Mouse (Mus musculus): ENCODE measurements at regions not wholly inside any gene's neighbourhood (a gene's known extent, or its start where the extent isn't known, plus 50 kb on each side); places are given as distances from the start of the nearest gene placed in this dataset.

DNA sequence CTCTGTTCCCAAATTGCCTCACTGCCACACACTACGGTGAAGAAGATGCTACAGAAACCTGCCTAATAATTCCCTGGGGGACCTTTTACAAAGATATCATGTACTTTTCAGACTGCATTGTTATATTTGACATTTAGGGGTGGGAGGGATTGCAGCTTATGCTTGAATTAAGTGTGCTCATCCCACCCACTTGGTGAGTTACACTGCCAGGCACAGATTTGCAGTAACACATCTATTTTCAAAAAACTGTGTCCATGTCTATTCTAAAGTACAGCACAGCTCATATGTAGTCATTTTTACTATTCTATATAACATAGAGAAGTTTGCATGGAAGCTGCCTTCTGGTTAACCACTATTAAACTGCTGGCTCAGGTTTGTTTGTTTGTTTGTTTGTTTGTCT lies 404.3 kb upstream of the Xrcc4 start:
- no peak for DNase-seq (ENCODE audit: low read depth, low spot score)

DNA sequence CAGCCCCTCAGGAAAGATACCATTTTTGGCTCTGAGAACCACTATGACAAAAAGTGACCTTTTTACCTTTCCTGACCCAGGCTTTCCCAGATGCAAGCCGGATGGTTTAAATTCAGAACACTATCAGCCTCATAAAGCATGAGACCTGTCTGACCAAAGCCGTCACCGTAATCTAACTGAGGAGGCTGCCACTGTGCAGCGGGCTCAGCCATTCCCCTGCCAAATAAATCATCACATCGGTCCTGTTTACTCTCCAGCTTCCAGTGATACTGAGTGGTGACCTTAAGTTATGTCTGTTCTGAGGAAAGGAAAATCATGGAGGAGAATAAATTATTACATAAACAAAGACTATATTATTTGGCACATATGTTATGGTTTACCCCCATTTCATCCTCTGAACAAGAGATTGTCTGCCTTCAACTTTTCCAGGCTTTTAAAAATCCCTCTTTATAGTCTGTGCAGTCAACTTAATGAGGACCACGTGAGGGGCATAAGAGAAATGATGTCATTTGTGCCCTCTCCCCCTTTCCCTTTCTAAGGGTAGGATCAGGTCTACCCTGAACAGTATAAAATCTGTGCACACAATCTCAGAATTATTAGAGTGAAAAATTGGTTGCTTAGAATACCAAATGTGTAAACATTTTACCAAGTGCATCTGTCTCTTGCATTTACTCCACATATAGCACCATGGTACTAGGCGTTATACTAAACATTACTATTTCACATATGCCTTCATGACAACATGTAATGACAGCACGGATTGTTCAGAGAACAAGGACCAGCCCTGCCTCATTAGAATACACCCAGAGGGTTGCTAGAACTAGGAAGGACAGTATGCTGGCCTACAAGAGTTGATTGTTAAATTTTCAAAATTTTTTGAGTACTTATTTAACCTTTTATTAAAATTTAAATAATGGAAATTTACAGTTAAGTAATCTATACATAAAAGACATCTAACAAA lies 401.9 kb upstream of the Xrcc4 start:
- peak; percentile 73 for DNase-seq (ENCODE audit: low read depth, low spot score)

DNA sequence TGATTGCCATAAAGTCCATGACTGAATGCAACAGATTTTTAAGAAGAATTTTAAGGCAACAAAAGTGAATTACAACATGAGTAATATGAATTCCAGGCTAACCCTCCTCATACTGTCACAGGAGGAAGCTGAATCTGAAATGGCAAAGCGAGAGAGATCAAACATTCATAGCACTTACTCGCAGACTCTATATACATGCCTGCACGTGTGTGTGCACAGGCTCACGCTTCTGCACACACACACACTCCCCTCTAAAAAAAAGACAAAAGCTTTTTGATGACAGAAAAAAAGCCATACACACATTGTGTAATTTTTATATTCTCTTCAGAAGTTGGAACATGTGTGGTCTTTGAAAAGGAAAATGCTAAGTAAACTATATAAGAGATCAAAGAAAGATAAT lies 391.1 kb upstream of the Xrcc4 start:
- no peak for DNase-seq (ENCODE audit: low read depth, low spot score)

DNA sequence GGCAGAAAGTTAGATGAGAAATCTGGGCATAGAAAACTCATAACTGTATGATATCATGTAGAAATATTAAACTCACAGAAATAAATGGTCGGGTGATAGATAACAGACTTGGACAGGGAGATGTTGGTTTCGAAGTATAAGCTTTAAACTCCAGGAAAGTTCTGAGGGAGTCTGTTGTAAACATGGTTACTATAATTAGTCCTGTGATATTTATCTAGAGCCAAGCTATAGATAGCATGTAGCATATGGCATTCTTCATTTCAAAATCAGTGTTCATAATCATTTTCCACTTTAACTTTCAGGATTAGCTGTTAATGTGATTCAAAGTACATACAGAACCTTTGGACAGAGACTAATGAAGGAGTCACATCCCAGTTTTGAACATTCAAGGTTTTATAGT lies 387.5 kb upstream of the Xrcc4 start:
- no peak for DNase-seq (ENCODE audit: low read depth, low spot score)

DNA sequence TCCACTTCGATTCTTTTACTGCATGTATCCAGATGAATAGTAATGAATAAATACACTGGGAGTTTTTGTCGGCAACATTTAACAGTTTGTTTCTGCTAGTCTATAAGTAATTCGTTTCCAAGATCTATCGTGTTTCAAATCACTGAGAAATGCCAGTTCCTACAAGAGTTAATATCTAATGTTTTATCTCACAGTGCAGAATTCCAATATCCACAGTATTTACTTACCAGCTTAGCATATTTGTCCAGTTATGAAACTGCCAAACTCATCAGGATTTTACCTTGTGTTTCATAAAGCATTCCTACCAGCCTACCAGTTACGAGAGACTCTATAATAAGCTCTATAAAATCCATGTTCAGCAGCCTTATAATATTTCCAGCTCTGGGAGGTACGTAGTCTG lies 385.1 kb upstream of the Xrcc4 start:
- DNase-seq (ENCODE audit: low read depth, low spot score): no peak

DNA sequence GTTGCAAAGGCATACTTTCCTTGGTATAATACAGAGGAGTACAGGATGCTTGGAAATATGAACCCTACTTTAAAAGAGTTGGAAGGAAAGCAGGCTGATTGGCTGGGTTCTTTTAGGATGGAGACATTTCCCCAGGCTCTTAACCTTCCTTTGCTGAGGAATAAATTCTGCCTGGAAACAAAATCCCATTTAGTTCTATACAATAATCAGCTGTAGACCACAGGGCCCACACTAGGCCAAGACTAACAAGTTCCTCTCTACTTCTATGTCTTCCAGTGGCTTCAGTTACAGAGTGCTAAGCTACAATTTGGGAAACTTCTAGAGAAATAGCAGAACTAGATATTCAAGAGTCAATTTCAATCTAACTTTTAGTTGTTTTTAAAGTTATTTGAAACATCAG lies 384.6 kb upstream of the Xrcc4 start:
- DNase-seq (ENCODE audit: low read depth, low spot score): no peak

DNA sequence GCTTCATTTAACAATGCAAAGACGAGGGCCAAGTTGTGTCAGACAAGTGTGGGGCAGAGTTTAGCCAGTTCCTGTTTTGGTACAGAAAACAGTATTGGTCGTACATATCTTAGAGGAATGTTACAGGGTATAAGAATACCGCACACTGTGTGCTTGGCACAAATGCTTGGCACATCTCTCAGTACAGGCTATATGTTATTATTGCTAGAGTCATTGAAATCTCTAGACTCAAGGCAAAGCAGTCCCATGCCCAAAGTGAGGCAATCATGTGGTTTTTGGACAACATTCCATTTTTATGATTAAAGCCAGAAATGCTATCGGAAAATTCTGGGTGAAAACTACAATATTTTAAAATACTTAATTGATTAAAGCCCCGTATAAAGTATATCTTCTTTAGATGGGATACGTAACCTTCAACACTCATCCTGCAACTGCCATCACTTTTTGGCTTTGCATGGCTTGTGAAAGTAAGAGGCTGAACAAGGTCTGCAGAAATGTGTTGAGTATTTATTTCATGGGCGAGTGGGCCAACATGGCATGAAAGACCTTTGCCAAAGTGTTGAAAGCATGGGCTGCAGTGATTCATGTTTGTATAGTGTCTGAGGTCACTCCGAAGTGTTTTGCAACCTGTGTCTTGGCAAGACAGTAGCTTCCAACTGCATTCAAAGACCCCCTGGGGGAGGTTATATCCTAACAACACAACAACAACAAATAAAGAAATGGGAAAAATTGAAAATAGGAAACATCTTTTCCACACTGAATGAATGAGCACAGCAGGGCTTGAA lies 383.8 kb upstream of the Xrcc4 start:
- DNase-seq (ENCODE audit: low read depth, low spot score): no peak

DNA sequence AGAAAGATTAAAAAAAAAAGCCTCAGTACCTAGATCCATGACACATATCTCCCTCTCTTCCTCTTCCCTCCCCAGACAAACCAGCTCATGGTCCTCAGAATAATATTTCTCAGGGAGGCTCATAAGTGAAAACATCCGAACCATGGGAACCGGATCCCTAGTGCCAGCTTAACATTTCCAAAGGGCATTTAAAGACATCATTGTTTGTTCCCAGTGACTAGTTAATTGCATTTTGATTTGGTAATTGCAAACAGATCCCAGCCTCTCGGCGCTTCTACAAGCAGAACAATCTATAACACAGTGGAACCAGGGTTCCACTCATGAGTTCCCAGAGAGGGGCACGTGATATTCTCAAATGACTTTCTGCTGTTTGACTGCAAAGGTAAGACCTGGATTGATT lies 376.7 kb upstream of the Xrcc4 start:
- no peak for DNase-seq (ENCODE audit: low read depth, low spot score)

DNA sequence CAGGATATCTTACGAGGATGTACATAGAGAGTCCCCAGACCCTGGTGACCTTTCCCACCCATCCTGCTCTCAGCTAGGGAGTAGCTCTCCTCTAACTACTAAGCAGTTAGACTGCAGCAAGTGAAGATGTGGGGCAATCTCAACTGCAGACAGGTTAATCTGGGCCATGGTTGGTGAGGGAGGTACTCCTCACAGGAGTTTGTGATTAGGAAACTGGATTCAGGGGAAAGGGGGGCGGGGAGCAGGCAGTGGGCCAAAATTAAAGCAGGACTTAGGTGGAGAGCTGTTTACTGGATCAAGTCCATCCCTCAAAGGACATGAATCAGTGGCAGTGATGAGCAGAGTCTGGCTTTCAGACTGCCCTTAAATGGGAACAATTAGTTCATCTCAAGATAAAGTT lies 374.6 kb upstream of the Xrcc4 start:
- DNase-seq (ENCODE audit: low read depth, low spot score): no peak

DNA sequence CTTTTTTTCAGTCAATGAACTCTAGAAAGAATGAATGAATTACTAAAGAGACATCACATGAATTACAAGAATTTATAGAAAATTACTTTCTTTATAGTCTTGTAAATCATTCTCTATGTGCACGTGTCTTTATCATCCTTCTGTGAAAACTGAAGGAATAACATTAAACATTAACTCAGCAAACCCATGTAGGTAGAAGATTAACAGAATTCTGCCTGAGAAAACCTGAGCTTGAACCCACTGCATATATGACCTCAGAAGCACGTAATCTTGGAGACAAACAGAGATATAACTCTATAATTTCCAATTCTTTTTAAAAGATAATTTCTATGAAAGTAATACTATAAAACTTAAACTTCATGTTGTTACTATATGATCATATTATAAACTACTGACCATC lies 374.0 kb upstream of the Xrcc4 start:
- DNase-seq (ENCODE audit: low read depth, low spot score): no peak

DNA sequence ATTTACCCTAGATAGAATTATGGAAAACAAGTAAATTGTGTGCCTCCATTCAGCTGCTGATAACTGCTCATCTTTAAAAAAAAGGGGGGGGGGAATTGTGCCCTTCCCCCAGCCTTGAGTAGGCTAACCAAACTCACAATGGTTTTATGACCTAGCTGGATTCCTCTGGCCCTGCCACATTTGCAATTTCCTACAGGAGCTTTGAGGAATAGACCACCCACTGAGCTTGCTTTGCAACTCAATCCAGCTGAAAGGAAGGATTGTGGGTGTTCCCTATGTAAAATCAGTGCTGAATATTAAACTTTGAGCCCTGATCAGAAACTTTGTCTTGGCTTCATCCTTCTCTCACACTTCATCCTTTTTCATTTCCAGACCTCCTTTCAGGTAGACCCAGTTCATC lies 365.2 kb upstream of the Xrcc4 start:
- DNase-seq (ENCODE audit: low read depth, low spot score): no peak

DNA sequence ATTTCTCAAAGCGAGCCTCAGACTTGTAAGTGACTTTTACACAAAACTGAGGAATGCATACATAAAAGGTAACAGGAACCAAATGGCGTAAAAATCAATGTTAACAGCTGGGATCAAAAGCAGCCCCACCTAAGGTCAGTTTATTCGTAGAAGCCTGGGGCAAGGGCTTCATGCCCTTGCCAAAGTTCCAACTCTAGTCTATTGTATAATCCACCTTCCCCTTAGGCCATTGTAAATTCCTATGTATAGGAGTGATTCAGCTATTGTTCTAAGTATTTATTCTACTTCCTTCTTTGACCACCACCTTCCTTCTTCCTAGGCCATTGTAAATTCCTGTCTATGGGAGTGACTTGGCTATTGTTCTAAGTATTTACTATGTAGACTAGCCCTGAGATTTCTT lies 337.5 kb upstream of the Xrcc4 start:
- no peak for DNase-seq (ENCODE audit: low read depth, low spot score)

DNA sequence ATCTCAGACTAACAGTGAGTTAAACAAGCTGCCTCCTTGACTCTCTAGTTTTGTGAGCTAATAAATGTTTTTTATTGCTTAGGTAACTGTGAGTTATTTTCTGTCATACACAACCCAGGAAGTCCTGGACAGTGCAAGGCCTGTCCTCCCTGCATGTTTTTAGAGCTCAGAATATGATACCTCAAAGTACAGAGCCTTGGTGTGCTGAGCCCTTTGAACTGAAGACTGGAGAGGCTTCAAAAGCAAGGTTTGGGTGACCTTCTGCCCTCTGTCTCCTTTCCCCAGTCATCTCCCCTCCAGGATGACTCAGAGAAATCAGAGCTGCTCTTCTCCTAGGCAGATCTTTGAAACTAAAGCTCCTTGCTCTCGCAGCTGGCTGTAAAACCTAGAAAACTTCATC lies 336.0 kb upstream of the Xrcc4 start:
- DNase-seq (ENCODE audit: low read depth, low spot score): peak; percentile 49

DNA sequence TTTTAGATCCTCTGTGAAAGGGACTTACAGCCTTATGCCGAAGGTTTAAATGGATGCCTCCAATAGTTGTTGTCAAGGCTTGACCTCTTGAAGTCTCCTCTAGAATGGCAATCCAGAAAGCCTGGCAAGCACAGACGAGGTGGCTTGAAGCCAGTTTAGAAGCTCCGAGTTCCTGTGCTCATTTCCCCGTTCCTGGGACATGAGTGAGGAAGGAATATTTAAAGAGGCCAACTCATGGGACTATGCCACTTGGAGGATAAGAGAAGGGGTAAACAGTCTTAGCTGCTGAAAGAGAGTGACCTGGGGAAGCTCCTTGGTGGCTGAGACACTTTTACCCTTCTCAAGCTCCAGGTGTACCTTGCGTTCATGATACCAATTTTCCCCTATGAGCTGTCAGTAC lies 335.1 kb upstream of the Xrcc4 start:
- DNase-seq (ENCODE audit: low read depth, low spot score): no peak

DNA sequence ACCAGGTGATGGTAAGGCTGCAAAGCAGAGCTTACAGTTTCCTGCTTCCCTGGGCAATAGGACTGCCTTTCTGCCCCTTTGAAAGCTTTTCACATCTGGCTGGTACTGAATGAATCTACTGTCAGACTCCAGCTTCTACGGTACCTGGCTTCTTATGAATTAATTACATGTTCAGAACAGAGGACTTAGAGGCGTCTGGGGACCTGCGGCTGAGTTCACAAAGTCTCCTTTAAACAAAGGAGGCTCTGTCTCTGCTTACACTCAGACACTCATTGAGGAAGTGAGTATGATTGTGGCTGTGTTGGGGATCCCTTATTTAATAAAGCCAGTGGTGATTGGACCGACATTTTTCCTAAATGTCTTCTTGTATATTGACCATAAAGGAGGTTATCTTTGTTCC lies 331.6 kb upstream of the Xrcc4 start:
- peak; percentile 68 for DNase-seq (ENCODE audit: low read depth, low spot score)

DNA sequence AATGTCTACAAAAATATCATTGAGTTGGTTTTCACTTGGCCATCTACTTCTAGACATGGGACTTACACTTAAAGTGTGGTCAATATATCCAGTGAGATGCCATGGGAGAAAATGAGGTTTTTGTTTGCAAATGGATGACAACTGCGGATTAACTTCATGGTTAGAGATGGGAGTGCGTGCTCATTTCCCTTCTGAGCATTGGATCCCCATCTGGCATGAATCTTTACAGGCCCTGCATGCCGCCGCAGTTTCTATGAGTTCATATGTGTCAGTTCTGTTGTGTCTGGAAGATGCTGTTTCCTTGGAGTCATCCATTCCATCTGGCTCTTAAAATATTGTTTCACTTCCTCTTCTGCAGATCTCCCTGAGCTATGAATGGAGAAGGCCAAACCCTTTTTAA lies 315.0 kb upstream of the Xrcc4 start:
- DNase-seq (ENCODE audit: low read depth, low spot score): no peak

DNA sequence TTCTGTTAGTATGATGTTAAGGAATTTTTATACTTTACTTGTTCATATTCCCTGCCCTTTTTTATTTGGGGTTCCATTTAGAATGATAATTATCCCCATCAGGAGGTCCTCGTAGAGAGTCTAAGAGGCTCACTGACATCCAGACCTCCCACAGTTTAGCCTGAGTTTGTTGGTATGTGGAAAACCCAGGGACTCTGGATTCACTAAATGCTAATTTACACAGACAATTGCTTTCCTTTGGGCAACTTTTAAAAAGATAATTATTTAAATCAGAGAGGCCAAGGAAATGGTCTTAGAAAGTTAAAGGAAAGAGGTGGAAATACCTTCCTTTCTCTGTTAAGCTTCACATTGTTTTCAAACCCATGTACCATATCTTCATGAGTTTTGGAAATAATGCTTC lies 312.7 kb upstream of the Xrcc4 start:
- DNase-seq (ENCODE audit: low read depth, low spot score): no peak

DNA sequence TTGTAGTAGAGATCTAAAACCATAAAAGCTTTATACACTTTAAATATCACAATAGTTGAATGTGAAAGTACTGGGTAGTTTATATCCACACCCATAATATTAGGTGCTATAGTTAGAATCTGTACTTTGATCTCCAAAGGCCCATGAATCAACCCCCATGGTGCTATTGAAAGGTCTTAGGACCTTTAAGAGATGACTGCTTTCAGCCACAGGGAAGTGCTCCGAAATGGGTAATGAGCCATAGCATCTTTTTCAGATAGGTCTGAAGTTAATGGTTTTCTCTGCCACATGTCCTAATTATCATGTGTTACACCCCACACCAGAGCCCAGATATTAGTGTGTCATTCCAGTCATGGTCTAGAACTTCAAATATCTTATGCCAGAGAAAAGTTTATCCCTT lies 312.1 kb upstream of the Xrcc4 start:
- DNase-seq (ENCODE audit: low read depth, low spot score): no peak

DNA sequence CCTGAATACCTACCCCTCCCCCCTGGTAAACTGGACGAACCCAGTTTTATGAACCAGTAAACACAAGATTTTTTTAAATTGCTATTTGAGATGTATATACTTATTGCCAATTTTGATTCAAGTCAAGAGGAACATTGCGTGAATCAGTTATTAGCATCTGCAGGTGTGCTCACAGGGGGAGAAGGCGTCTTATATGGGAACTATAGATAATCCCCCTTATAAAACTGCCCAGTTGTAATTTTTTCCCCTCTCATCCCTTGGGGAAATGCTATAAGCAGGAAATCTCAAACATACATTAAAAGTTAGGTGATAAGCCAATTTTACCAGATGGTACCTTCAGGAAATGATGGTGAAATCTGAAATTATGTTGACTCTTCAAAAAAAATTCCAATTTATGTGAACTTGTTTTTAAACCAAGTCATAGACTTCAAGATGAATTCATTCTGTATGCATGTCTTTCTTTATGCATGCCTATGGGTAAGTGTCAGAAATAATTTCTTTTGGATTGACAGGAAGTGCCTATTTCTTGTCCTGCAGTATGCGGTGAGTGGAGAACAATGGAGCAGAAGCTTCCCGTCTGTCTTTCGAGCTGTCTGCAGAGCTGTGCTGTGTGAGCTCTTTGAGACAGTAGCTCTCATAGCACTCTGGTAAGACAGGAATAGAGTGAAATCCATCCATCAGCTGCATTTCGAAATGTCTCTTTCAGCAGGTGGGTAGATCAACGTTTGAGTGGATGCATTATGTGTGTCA lies 306.0 kb upstream of the Xrcc4 start:
- DNase-seq (ENCODE audit: low read depth, low spot score): no peak

DNA sequence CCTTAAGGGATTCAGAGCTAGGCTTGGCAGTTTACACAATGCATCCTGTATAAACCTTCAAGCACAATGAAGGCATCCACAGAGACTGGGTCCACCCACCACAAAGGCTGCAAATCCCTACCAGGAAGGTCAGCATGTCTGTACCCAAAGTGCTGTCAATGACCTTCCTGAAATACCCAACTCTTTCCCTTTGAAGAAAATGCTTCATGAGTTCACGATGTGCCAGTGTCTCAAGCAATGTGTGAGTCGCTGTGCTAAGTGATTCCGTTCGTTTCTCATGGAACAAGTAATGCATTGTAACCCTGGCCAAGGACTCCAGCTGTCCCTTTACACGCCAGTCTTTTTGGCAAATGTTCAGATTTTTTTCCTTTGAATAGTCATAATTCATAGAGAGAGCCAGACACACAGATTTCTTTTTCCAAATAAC lies 305.4 kb upstream of the Xrcc4 start:
- peak; percentile 49 for DNase-seq (ENCODE audit: low read depth, low spot score)

DNA sequence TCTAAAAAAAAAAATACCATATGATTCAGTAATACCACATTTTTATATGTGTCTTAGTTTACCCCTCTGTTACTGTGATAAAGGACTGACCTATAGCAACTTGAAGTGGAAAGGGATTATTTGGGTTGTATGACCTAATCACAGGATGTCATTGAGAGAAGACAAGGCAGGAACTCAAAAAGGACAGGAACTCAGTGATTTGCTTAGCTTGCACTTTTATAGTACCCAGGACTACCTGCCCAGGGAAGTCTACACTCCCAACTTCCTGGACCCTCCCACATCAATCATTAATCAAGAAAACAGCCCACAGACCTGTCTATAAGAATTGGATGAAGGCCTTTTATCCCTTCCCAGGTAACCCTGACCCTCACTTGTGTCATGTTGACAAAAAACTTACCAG lies 303.0 kb upstream of the Xrcc4 start:
- DNase-seq (ENCODE audit: low read depth, low spot score): no peak

DNA sequence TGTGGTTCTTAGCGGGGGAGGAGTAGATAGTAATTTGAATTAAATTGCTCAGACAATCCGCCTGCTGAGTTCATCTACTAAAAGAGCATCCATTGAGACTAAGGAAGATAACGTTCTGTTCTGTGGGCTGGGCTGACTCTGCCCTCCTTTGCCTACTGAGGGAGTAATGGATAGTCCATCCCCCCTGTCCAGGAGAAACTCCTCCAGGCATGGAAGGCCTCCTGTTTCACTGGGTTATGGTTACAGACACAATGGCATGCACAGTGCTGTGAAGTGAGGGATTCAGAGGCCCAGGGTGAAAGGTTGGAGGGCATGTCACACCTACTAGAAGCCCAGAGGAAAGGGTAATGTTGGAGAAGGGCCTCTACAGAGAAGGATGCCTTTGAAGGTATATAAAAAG lies 287.2 kb upstream of the Xrcc4 start:
- no peak for DNase-seq (ENCODE audit: low read depth, low spot score)

Measured in mesoderm, embryonic 11.5 days (tissue).